Mouse (Mus musculus) hindbrain, postnatal 0 days (tissue): ENCODE results near the gene Ildr1. TPM values are rescaled to one million over a fixed set of nuclear protein-coding genes. Genes with fewer than 3 reads are reported as not detected.

Experiments
- ATAC-seq: fragments of 200-750 bp; cut with Nextera tagmentation; 2 replicates; pipeline ENCODE4 v1.8.0; 2017; ENCODE audit warnings: mild to moderate bottlenecking, moderate TSS enrichment, moderate library complexity
- DNase-seq: peaks from one replicate; pipeline ENCODE4 v3.0.0-alpha.2; 2015; ENCODE audit warnings: low spot score
- H3K27ac ChIP-seq: fragments of 300-500 bp; sonication (generic); 2 replicates; pipeline ENCODE4 v1.5.1; 2014; ENCODE audit warnings: mild to moderate bottlenecking
- H3K27me3 ChIP-seq: fragments of 300-500 bp; sonication (generic); 2 replicates; pipeline ENCODE4 v1.6.1; 2014; ENCODE audit warnings: low read length, mixed read lengths; ENCODE audit not compliant: insufficient read depth
- H3K36me3 ChIP-seq: fragments of 300-500 bp; sonication (generic); 2 replicates; pipeline ENCODE4 v1.6.1; 2014; ENCODE audit warnings: low read length, mixed read lengths; ENCODE audit not compliant: insufficient read depth
- H3K4me1 ChIP-seq: fragments of 300-500 bp; sonication (generic); 2 replicates; pipeline ENCODE4 v1.6.1; 2014; ENCODE audit warnings: antibody characterized with exemption, low read length, mixed read lengths; ENCODE audit not compliant: insufficient read depth
- H3K4me2 ChIP-seq: fragments of 300-500 bp; sonication (generic); 2 replicates; pipeline ENCODE4 v1.6.1; 2014; ENCODE audit warnings: low read depth, mild to moderate bottlenecking, low read length, moderate library complexity, mixed read lengths
- H3K4me3 ChIP-seq: fragments of 300-500 bp; sonication (generic); 2 replicates; pipeline ENCODE4 v1.5.1; 2014; ENCODE audit warnings: low read length
- H3K9ac ChIP-seq: fragments of 300-500 bp; sonication (generic); replicated peaks from 2 replicates; pipeline ENCODE4 v1.6.1; 2014; ENCODE audit warnings: mild to moderate bottlenecking, low read length, moderate library complexity, mixed read lengths
- H3K9me3 ChIP-seq: fragments of 300-500 bp; sonication (generic); 2 replicates; pipeline ENCODE4 v1.6.1; 2016; ENCODE audit warnings: low read length, mixed read lengths
- CTCF ChIP-seq: IDR thresholded peaks from 2 replicates; pipeline ENCODE4 v1.5.1; 2016; ENCODE audit warnings: antibody characterized with exemption, control low read depth, low read depth
- WGBS: fragments of 180-500 bp; shearing (Covaris S2); extraction: QIAGEN DNeasy Blood & Tissue Kit; methylation state at CpG from one replicate; pipeline ENCODE4 v1.1.7; 2014; 5-methylcytosine and 5-hydroxymethylcytosine counted together
- polyA plus RNA-seq: library from polyadenylated mRNA; unstranded; fragments of >200 nt; fragmentation: Nextera tagmentation; extraction: Ambion mirVana; gene quantifications from 2 replicates; pipeline ENCODE4 v1.2.1, GENCODE M21; 2015
- total RNA-seq: library from RNA; depleted of rRNA; stranded (reverse); fragments of >200 nt; gene quantifications from 2 replicates; pipeline ENCODE4 v1.2.3, GENCODE M21; 2014

Ildr1 gene
- total and polyA plus RNA-seq, 2 experiments from 2014 or later = 1.1 to 1.2 TPM

DNA sequence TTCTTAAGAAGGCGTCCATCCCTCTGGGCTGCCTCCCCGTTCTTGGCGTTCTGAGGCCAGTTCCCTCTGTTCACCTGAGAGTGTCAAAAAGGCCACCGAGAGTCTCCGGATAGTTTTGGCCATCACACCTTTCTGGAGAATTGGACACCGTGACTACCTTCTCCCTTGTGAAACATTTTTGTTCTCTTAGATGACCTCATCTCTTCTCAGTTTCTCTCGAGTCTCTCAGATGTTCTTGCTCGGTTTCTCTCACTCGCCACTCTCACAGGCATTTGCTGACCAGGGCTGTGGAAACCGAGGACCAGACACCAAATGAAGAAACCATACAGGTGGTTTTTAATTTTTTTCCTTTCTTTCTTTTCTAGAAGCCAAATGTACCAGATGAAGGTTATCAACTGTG is 32.4 kb upstream of the Ildr1 start:
- 89% methylated on average over 10 of the region's 10 CpGs for WGBS
- Histone ChIP-seq H3K4me2 (no peak overlapping the region), H3K27me3 (no peaks in the 10 kb centered on the region), H3K36me3 (no peaks in the 10 kb centered on the region), H3K27ac (no peak overlapping the region), H3K9ac (no peak overlapping the region), H3K4me3 (no peak overlapping the region), H3K9me3 (no peaks in the 10 kb centered on the region), H3K4me1 (no peaks in the 10 kb centered on the region)
- TF ChIP-seq CTCF = no peak
- ATAC-seq (no peak), DNase-seq (no peak)

DNA sequence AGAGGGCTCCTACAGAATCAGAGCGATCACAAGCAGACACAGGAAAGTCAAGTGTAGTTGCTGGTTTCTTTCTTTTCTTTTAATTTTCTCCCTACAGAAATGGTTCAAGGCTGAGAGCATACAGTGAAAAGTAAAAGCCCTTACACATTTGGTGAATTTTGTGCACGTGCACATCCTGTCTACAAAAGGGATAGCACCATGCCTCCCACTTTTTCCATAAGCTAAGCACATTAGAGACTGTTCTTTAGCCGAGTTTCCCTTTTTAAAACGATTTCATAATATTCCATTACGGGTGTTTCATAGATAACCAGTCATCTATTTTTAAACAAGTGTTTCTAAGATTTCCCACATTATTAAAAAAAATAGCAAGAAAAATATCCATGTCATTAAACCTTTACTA is 30.3 kb upstream of the Ildr1 start:
- 89% methylated on average over 5 of the region's 5 CpGs for WGBS
- Histone ChIP-seq H3K27me3 (no peaks in the 10 kb centered on the region), H3K4me1 (no peaks in the 10 kb centered on the region), H3K9me3 (no peaks in the 10 kb centered on the region), H3K27ac (no peak overlapping the region), H3K36me3 (no peaks in the 10 kb centered on the region), H3K9ac (no peak overlapping the region), H3K4me3 (no peak overlapping the region), H3K4me2 (no peak overlapping the region)
- ATAC-seq (no peak), DNase-seq (no peak)
- no peak for TF ChIP-seq CTCF

GRCm38 (mm10) chr16:36665782-36666181 is 28.0 kb upstream of the Ildr1 start, which contains the start of gene Cd86:
Gene Cd86 (minus strand): TSS chr16:36666081.
- Histone ChIP-seq H3K27ac (no peak within 1 kb of the TSS), H3K27me3 (no peaks in the 10 kb centered on the region), H3K9me3 (no peaks in the 10 kb centered on the region), H3K9ac (no peak within 1 kb of the TSS), H3K4me3 (no peak within 1 kb of the TSS), H3K4me2 (no peak within 1 kb of the TSS), H3K36me3 (no peaks in the 10 kb centered on the region), H3K4me1 (no peaks in the 10 kb centered on the region)
- TF ChIP-seq CTCF = no peak
- DNase-seq = no peak
- 84% methylated on average over 13 of the region's 13 CpGs for WGBS
- ATAC-seq = no peak

GRCm38 (mm10) chr16:36666448-36667017 is 27.2 kb upstream of the Ildr1 start:
- no peak overlapping the region for H3K4me2 ChIP-seq
- WGBS = 92% methylated on average over 10 of the region's 10 CpGs
- no peak for DNase-seq

GRCm38 (mm10) chr16:36670590-36670989 is 23.2 kb upstream of the Ildr1 start:
- Histone ChIP-seq H3K27me3 (no peaks in the 10 kb centered on the region), H3K4me3 (no peak overlapping the region), H3K36me3 (no peaks in the 10 kb centered on the region), H3K4me2 (no peak overlapping the region), H3K4me1 (no peaks in the 10 kb centered on the region), H3K9me3 (no peaks in the 10 kb centered on the region), H3K27ac (no peak overlapping the region), H3K9ac (no peak overlapping the region)
- ATAC-seq = no peak
- 91% methylated on average over 3 of the region's 3 CpGs for WGBS
- no peak for DNase-seq
- no peak for TF ChIP-seq CTCF

More at GRCm38 (mm10) chr16:36666448-36667017, 27.2 kb upstream of the Ildr1 start:
- Histone ChIP-seq H3K9ac (no peak overlapping the region), H3K4me1 (no peaks in the 10 kb centered on the region), H3K27me3 (no peaks in the 10 kb centered on the region), H3K9me3 (no peaks in the 10 kb centered on the region), H3K27ac (no peak overlapping the region), H3K4me3 (no peak overlapping the region), H3K36me3 (no peaks in the 10 kb centered on the region)
- TF ChIP-seq CTCF = no peak
- ATAC-seq = no peak

- 85% methylated on average over 4 of the region's 4 CpGs for WGBS
- no peaks in the 10 kb centered on the region for H3K36me3 ChIP-seq
- H3K4me3 ChIP-seq = no peak overlapping the region
- no peak for DNase-seq
- TF ChIP-seq CTCF = no peak
- no peak for ATAC-seq
- no peak overlapping the region for H3K9ac ChIP-seq
- no peaks in the 10 kb centered on the region for H3K9me3 ChIP-seq
- H3K27me3 ChIP-seq = no peaks in the 10 kb centered on the region
- no peaks in the 10 kb centered on the region for H3K4me1 ChIP-seq
- H3K4me2 ChIP-seq = no peak overlapping the region
- no peak overlapping the region for H3K27ac ChIP-seq
Measured at GRCm38 (mm10) chr16:36673196-36673595, 20.6 kb upstream of the Ildr1 start.

- Histone ChIP-seq H3K4me2 (no peak overlapping the region), H3K4me1 (no peaks in the 10 kb centered on the region), H3K27me3 (no peaks in the 10 kb centered on the region), H3K27ac (no peak overlapping the region), H3K36me3 (no peaks in the 10 kb centered on the region), H3K9ac (no peak overlapping the region), H3K9me3 (no peaks in the 10 kb centered on the region), H3K4me3 (no peak overlapping the region)
- ATAC-seq (no peak), DNase-seq (no peak)
- TF ChIP-seq CTCF = no peak
- 71% methylated on average over 7 of the region's 7 CpGs for WGBS
Measured at GRCm38 (mm10) chr16:36674457-36675204, 19.1 kb upstream of the Ildr1 start.
